Mouse (Mus musculus) fibroblast of lung, adult 2 months (primary cell): ENCODE data around the gene Man2b1.
A peak's percentile ranks its signal among the peaks of the same experiment; 100 is the strongest.

ENCODE experiments used
- DNase-seq: peaks from one replicate; pipeline ENCODE4 v3.0.0-alpha.2; 2011; ENCODE audit warnings: low read depth

The Man2b1 gene

GRCm38 (mm10) chr8:85083108-85083813 is at the start of gene Man2b1:
Gene Man2b1, plus strand, starts transcription at chr8:85083270.
- peak; percentile 82 for DNase-seq

- DNase-seq, result no peak
Observed at GRCm38 (mm10) chr8:85033867-85034266, 49.2 kb upstream of the Man2b1 start.

GRCm38 (mm10) chr8:85034764-85035163 is 48.3 kb upstream of the Man2b1 start:
- peak; percentile 25 for DNase-seq

GRCm38 (mm10) chr8:85035165-85035727 is 47.8 kb upstream of the Man2b1 start:
- DNase-seq, result no peak

GRCm38 (mm10) chr8:85035728-85036310 is 47.3 kb upstream of the Man2b1 start:
- no peak for DNase-seq

GRCm38 (mm10) chr8:85036381-85036717 is 46.7 kb upstream of the Man2b1 start:
- DNase-seq, result no peak

- DNase-seq, result peak; percentile 92
Observed at GRCm38 (mm10) chr8:85036718-85037365, 46.2 kb upstream of the Man2b1 start, which contains the start of gene Tnpo2. Gene Tnpo2, plus strand, starts transcription at chr8:85036915.

DNA sequence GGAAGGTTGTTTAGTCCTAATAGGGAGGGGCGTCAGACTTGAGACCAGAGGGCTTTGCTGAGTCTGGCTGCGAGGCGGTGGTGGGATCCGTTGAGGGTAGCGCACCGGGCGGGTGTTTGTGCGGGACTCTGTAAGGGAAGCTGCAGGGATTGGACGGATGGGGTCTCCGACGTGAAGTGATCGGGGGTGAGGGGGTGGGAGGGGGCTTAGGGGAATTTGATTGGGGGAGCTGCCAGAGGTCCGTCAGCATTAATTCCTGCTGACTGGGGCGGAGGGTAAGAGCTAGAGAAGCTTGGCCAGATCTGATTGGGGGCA is 45.7 kb upstream of the Man2b1 start:
- no peak for DNase-seq

DNA sequence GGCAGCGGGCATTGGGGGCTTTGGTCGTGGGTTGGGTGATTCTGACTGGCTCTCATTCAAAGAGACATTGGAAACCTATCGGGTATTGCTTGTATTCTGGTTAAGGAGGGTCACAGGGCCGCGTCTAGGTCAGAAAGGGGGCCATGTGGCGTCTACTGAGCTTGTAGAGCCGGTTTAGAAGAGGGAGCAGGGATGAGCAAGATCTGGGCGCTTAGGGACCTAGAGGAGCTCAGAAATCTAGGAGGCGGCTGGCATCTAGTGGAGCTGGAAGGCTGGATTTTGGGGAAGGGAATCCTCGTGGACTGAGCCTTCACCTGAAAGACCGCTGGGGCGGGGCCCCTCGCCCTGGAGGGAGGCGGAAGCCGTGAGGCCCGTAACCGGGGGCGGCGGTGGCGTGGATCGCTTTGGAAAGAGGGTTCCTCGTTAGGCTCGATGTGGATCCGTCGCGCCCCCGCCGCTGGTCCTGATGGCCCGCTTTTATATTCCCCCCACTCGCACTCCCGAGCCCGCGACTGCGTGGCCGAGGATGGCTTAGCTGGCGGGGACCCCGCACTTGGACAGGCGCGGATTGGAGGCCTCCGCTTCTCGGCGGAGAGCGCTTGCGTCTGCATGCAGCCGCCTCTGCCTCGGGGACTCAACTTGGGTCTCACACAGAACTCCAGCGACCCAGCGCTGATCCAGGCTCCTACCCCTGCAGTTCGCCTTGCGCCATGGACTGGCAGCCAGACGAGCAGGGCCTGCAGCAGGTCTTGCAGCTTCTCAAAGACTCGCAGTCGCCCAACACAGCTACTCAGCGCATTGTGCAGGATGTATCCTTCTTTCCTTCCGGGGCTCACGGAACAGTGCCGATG is 45.2 kb upstream of the Man2b1 start:
- DNase-seq, result no peak

DNA sequence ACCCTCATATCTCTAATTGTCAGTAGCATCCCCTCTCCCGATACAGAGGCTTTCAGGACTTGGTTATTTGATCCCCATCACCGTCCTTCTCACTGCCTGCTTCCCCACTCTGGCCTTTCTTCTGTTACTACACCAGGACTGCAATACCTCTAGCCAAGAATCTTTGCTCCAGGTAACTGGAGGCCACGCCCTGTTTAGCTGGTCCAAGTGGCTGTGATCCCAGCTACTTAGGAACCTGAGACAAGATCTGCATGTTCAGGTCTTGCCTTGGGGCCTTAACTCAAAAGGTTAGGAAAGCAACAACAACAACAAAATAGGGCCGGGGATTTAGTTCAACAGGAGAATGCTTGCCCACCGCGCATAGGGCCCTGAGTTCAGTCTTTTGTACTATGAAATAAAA is 39.5 kb upstream of the Man2b1 start:
- DNase-seq, result no peak

DNA sequence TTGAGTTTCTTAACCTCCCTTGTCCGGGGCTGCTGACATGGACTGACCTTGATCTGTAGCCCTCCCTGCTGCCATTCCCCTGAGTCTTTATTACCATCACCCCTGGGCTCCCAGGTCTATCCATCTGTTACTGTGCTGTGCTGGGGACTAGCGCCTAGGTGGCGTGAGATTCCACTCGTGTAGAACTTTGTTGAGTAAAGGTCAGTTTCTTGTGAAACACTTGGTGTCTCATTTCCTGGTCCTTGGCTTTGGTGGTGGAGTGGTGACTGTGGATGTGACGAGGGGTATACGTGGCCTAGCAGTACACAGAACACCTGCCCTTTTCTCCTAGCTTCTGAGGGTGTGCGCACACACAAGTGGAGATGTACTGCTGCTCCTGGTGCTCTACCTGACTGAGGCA is 25.7 kb upstream of the Man2b1 start:
- no peak for DNase-seq

GRCm38 (mm10) chr8:85059879-85060616 is 23.0 kb upstream of the Man2b1 start, which contains the start of gene Fbxw9:
Gene Fbxw9, plus strand, starts transcription at chr8:85060055.
- DNase-seq, result peak; percentile 86

DNA sequence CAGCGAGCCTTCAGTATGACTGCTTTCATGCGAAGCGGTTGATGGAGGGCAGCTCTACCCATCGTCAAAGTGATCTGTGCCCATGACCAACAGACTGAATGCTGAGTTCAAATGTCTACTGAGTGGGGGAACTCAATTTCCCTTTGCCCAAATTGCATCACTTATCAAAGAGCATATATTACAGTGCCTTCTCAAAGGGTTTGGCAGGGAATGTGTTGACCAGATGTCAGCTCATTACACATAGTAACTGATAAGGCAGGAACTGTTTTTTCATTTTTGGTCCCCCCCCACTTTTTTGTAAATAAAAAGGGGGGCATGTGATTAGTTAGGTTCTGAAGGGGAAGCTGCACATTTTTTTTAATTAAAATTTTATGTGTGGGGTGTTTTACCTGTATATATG is 20.5 kb upstream of the Man2b1 start:
- DNase-seq, result no peak

DNA sequence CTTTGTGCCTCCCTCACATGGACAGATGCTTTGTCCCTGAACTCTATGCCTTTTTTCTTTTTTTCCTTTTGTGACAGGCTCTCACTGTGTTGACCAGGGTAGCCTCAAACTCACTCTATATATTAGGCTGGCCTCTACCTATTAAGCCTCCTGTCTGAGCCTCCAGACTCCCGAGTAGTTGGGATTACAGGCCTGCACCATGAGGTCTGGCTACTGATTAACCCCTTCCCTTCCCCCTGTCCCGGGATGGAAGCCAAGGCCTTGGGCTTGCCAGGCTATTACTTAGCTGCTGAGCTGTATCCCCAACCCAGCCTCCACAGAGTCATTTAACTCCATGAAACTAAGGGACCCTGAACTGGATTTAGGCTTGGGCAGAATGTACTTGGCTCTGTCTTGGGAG is 17.9 kb upstream of the Man2b1 start:
- DNase-seq, result no peak

- no peak for DNase-seq
Observed at GRCm38 (mm10) chr8:85067155-85067554, 15.9 kb upstream of the Man2b1 start.

DNA sequence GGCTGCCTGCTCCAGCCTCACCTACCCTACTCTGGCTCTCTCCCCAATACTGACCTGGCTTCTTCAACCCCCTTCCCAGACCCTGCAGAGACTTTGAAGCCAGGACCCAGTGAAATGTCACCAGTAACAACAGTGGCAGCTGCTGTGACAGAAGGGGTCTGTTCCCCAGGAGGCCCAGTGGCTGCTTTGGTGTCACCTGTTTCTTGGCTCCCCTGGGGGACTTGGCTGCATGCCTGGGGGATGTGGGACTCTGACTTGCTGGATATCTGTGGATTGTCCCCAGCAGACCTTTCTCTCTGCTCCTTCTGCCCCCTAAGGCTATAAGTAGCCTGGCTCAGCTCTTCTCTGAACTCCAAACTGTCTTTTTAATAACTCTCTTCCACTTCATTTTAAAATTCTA is 15.1 kb upstream of the Man2b1 start, which contains the start of gene Gm5741:
TSS of gene Gm5741 (minus strand) at position 1 of the 400 bp plus-strand sequence.
- no peak for DNase-seq

GRCm38 (mm10) chr8:85071041-85071440 is 12.0 kb upstream of the Man2b1 start:
- DNase-seq, result no peak

DNA sequence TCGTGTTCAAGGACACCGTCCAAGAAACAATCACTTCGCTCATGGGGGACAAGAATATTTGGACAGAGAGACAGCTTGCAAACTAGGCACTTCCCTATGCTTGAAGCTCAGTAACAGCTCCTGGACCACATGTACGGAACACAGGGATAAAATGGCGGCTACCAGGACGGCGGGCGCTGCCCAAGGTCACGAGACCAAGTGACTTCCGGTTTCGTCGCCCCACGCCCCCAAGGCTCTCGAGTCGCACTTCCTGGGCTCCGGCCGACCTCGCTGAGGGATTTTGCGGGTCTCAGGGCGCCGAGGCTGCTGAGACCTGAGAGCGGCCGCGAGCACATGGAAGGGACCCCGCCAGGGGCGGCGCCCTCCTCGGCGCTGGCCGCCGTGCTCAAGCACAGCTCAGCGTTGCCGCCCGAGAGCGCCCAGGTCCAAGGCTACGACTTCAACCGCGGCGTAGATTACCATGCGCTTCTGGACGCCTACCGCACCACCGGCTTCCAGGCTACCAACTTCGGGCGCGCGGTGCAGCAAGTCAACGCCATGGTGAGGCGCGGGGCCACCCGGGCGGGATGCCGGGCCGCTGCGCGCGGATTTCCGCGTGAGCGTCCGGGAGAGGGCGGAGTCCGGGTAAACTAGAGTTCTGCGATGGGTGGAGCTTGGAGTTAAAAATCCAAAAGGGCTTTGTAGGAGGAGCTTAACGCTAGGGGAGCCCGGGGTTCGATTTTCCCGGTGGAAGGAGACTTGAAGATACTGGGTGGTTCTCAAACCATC is 11.4 kb upstream of the Man2b1 start, which contains the start of gene Dhps:
TSS of gene Dhps (plus strand) at position 244 of the 768 bp plus-strand sequence.
- DNase-seq, result peak; percentile 78

DNA sequence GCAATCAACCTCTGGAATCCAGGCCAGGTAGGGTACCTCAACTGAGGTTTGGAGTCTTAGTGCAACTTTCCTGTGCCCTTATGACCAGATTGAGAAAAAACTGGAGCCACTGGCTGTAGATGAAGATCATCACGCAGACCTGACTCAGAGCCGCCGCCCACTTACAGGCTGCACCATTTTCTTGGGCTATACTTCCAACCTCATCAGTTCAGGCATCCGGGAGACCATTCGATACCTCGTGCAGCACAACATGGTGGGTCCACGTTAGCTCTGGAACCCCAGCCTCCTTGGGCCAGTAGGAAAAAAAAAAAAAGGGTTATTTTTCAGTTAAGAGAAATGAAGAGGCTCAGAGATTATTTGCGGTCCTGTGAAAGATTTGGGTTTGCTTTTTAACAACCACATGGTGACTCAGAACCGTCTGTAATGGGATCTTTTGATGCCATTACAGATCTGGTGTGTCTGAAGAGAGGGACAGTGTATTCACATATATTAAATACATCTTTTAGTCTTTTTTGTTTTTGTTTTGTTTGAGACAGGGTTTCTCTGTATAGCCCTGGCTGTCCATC is 10.6 kb upstream of the Man2b1 start:
- no peak for DNase-seq

DNA sequence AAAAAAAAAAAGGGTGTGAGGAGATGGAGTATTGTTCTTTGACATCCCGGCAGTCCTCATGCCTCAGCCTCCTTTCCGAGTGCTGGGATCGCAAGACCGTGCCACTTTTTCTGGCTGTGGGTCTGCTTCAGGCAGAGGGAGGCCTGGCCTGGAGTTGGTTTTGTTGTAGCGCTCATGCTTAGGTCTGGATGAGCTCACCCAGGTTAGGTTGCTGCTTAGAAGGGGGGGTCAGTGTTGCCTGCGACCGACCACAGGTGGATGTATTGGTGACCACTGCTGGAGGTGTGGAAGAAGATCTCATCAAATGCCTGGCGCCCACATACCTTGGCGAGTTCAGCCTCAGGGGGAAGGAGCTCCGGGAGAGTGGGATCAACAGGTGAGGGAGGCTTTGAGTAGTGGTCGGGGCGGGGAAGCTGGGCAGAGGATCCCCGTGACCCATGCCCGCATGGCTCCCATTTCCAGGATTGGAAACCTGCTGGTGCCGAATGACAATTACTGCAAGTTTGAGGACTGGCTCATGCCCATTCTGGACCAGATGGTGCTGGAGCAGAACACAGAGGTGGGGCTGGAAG is 9.9 kb upstream of the Man2b1 start:
- DNase-seq, result no peak
